Mouse (Mus musculus): Measurements from ENCODE around the gene Ankrd44.

DNA sequence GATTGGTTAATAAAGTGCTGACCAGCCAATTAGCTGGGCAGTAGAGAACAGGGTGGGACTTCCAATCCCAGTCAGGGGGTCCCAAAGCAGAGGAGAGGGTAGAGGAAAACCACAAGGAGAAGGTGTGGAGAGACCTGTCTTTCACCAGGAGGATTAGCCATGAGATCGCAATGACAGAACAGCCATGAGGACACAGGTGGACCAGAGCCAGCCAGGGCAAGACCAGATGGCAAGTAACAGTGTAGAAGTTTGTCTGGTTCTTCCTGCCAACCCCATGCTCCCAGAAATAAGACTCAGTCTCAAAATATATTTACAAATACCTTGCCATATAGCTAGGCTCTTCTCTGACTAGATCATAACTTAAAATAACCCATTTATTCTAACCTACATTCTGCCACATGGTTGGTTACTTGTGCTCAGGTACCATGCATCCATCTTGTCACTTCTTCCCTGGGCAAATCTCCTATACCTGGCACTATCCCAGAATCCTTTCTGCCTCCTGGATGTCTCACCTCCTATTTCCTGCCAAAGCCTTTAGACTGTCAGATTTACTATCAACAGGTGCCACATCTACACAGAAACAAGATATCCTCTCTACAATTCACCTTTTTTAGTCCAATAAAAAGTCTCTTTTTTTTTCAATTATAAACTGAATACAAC, 6.4 kb upstream of the Ankrd44 start:
- TF ChIP-seq POLR2A (IDR thresholded peaks at IDR 0.05; ENCODE audit: borderline replicate concordance, low read depth, low read length) (no peak), CTCF (IDR thresholded peaks at IDR 0.05; ENCODE audit: low read depth, low read length) (no peak)

Data from bone marrow macrophage, adult 2 months (primary cell).